Mouse (Mus musculus): ENCODE measurements at regions not wholly inside any gene's neighbourhood (a gene's known extent, or its start where the extent isn't known, plus 50 kb on each side); places are given as distances from the start of the nearest gene placed in this dataset.

- no peak for DNase-seq
These were observed 53.0 kb upstream of the Shb start for GRCm38 (mm10) chr4:45585188-45585820.

- DNase-seq = no peak
These were observed 51.7 kb upstream of the Shb start for GRCm38 (mm10) chr4:45583966-45584365.

GRCm38 (mm10) chr4:45582496-45582895 lies 50.2 kb upstream of the Shb start:
- DNase-seq = no peak

All from thymus, postnatal 25 days (tissue).